Mouse (Mus musculus): ENCODE data around the gene Zfp677. TPM values are rescaled to one million over a fixed set of nuclear protein-coding genes. Genes with fewer than 3 reads are reported as not detected.
"Not testable (repeated sequence)": the region's sequence is repeated elsewhere in the genome, so short reads cannot be mapped to it uniquely, and the experiment has no call there.

Gene Zfp677
- polyA plus RNA-seq (2015; fragmentation: Nextera tagmentation; extraction: Ambion mirVana): 0.68 and 1.1 TPM in 2 replicates

DNA sequence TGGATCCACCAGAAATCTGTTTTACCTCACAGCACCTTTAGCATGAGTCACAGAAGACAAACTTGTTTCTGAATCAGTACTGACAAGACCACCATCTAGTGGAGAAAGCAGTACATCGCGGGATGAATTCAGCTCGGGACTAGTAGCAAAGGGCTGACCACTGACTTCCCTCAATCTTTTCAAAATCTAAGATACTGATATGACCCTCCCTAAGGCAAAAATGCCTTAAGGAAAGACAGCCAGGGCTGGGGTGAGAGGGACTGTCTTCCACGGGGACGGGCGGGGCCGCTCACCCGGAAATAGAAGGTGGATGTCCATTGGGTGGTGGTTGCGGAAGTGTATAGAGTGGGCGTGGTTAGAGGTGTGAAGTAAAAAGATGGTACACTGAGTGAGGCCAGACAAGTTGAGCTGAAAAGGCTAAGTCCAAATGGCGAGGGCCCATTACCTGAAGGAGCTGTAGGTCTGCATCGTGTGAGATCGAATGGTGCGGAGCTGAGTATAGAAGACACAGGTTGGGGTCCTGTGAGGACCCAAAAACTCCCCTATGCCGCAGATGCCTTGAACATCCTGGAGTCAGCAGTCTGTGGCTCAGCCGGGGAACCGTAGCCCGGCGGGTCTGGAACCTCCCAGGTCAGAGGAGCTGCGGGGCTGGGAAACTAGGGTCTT lies at the start of gene Zfp677:
Zfp677 (plus strand) TSS at position 358 of the 666 bp plus-strand sequence.
- Histone ChIP-seq H3K4me3 (replicated peaks) (peak within 1 kb of the TSS; percentile 59), H3K4me2 (peak within 1 kb of the TSS; percentile 83), H3K36me3 (no peaks in the 10 kb centered on the region), H3K9me3 (replicated peaks) (no peaks in the 10 kb centered on the region), H3K4me1 (replicated peaks) (peaks cover 11% of the 10 kb centered on the region), H3K27ac (peak within 1 kb of the TSS; percentile 23; the same call in 1 of the 2 replicates), H3K9ac (peak within 1 kb of the TSS; percentile 54), H3K27me3 (no peaks in the 10 kb centered on the region)
- DNase-seq: peak; percentile 60
- ATAC-seq (ENCODE audit: low read depth): peak; percentile 100
- 5% methylated on average over 20 of the region's 20 CpGs for WGBS (ENCODE audit: insufficient replicate concordance)

DNA sequence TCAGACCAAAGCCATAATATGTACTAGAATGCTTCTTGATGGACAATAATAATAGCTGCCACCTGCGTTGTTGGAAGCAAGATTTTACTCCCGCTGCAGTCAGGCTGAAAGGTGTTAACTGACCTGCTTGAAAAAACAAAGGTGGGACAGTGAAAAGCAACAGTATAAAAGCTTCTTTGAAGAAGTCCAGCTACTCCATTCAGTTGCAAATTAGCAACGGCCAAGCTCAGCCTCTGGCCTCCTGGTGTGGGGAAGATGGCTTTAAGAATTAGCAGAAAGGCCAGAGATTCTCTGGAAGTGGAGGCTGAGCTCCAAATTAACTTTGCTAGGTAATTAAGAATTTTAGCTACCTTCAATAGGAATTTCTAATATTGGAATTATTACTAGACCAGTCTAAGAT lies 15.5 kb upstream of the Zfp677 start:
- H3K9me3 ChIP-seq (replicated peaks); DNase-seq; H3K4me3 ChIP-seq (replicated peaks); H3K27me3 ChIP-seq; H3K36me3 ChIP-seq; H3K4me1 ChIP-seq (replicated peaks); H3K4me2 ChIP-seq; H3K9ac ChIP-seq; ATAC-seq (ENCODE audit: low read depth); H3K27ac ChIP-seq: not testable (repeated sequence)
- WGBS (ENCODE audit: insufficient replicate concordance): 41% methylated on average over 3 of the region's 3 CpGs

DNA sequence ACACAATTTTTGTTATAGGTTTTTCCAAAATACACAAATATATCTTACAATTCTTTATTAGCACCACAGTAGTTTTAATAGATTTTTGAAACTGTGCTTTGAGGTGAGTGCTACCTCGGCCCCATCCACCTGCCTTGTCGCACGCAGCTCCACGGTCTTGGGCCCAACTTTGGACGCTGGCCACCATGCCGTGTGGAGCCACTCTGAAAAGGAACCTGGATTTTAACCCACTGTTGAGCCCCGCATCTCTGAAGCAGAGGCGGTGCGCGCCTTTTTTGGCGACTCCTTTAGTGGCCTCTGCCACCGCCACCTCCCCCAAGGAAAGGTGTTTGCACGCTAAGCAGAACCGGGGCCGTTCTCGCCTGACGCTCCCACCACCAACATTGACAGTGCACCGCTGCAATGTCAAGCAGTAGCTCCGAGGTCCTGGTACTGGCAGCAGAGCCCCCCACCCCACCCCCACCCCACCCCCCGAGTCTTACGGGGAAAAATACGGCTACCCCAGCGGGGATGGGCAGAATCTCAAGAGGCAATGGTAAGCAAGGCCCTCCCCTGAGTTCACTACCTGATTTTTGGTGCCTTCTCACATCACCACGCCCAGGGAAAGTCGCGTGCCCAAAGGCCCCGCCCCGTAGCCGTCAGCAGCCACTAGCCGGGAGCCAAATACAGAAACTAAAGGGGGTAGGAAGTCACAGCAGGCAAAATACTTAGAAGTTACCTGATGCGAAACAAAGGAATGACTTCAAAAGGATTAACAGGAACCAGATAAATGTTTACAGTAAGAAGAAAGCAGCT lies 13.4 kb upstream of the Zfp677 start:
- ATAC-seq (ENCODE audit: low read depth) (peak; percentile 75; the same call in 1 of the 2 replicates), DNase-seq (peak; percentile 49)
- peak overlapping the region; percentile 41 for H3K4me3 ChIP-seq (replicated peaks)
- H3K4me1 ChIP-seq (replicated peaks): peaks cover 6% of the 10 kb centered on the region
- no peaks in the 10 kb centered on the region for H3K36me3 ChIP-seq
- no peak overlapping the region for H3K27ac ChIP-seq
- 11% methylated on average over 31 of the region's 31 CpGs for WGBS (ENCODE audit: insufficient replicate concordance)
- no peaks in the 10 kb centered on the region for H3K9me3 ChIP-seq (replicated peaks)
- H3K27me3 ChIP-seq: no peaks in the 10 kb centered on the region
- no peak overlapping the region for H3K9ac ChIP-seq
- H3K4me2 ChIP-seq: peak overlapping the region; percentile 64

DNA sequence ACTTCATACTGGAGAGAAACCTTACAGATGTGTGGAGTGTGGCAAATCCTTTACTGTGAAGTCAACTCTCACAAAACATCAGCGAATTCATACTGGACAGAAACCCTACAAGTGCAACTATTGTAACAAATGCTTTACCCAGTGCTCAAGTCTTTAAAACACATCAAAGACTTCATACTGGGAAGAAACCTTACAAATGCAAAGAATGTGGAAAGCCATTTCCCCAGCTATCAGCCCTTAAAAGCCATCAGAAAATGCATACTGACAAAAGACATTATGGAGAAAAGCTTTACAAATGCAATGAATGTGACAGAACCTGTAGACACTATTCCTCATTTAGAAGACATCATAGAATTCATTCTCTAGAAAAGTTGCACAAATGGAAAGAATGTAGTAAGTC lies 8.2 kb upstream of the Zfp677 start:
- Histone ChIP-seq H3K9ac (no peak overlapping the region), H3K4me3 (replicated peaks) (no peak overlapping the region), H3K27ac (no peak overlapping the region), H3K4me1 (replicated peaks) (peaks cover 1% of the 10 kb centered on the region; the same call in 1 of the 2 replicates), H3K4me2 (no peak overlapping the region), H3K36me3 (no peaks in the 10 kb centered on the region), H3K27me3 (no peaks in the 10 kb centered on the region), H3K9me3 (replicated peaks) (no peaks in the 10 kb centered on the region)
- WGBS (ENCODE audit: insufficient replicate concordance): 55% methylated on average over 1 of the region's 1 CpGs
- DNase-seq: no peak
- ATAC-seq (ENCODE audit: low read depth): no peak

DNA sequence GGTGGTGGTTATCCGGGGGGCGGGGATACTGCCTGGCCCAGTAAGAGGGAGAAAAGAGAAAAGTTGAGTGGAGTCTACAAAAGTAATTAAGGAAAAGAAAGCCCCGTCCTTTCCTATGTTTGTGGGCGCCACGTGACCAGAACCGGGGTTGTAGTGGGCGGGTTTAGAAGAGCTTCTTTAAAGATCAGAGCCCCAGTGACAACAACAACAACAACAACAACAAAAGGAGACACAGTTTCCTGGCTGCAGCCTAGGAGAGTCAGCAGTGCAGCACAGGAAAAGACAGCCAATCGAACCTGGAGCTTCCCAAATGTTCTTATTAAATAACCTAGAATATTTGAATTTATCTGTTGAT lies 486 bp downstream of the Zfp677 start:
- peak overlapping the region; percentile 83 for H3K4me2 ChIP-seq
- peak overlapping the region; percentile 59 for H3K4me3 ChIP-seq (replicated peaks)
- 7% methylated on average over 8 of the region's 8 CpGs for WGBS (ENCODE audit: insufficient replicate concordance)
- no peaks in the 10 kb centered on the region for H3K9me3 ChIP-seq (replicated peaks)
- H3K4me1 ChIP-seq (replicated peaks): peaks cover 11% of the 10 kb centered on the region
- ATAC-seq (ENCODE audit: low read depth): peak; percentile 51
- peak overlapping the region; percentile 54 for H3K9ac ChIP-seq
- DNase-seq: no peak
- no peaks in the 10 kb centered on the region for H3K27me3 ChIP-seq
- H3K27ac ChIP-seq: peak overlapping the region; percentile 23; the same call in 1 of the 2 replicates
- no peaks in the 10 kb centered on the region for H3K36me3 ChIP-seq

DNA sequence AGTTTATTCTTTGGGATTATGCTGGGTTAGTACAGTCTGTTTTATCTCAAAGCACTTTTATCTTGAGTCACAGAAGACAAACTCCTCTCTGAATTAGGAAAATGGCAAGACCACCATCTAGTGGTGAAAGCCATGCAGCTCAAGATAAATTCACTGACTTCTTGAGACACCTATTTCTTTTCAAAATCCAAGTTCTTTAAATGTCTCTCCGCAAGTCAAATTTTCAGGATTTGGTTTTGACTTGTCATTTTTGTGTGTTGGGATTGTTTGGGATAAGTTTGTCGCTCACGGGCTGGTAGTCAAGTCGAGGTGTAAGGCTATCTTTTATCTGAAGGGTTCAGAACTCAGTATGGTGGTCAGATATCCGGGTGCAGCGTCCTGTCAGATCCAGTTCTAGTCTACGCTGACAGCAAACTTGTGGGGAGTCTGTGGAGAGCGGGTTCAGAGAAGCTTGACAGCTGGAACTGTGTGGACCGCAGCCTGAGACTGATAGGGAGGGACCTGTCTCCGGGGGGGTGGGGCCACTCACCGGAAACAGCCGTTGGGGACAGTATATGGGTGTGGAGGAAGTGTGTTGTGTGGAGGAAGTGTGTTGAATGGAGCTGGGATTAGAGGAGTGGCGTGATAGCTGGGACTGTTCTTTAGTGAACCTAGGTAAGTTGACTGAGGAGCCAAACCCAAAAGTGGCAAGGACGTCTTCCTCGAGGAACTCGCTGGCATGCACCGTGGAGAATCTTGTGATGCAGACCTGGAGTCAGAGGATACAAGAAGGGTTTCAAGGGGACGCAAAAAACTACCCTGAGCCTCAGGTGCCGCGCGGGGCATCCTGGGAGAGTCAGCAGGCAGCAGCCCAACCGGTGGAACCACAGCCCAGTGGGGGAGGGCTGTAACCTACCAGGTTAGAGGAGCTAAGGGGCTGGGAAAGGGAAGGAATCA lies 39.4 kb downstream of the Zfp677 start, which contains the start of gene Zfp54:
Zfp54 (plus strand) TSS at position 564 of the 936 bp plus-strand sequence.
- ATAC-seq (ENCODE audit: low read depth) (peak; percentile 100), DNase-seq (peak; percentile 66)
- H3K4me3 ChIP-seq (replicated peaks): peak within 1 kb of the TSS; percentile 58
- no peaks in the 10 kb centered on the region for H3K27me3 ChIP-seq
- peak within 1 kb of the TSS; percentile 77 for H3K4me2 ChIP-seq
- H3K36me3 ChIP-seq: no peaks in the 10 kb centered on the region
- no peaks in the 10 kb centered on the region for H3K9me3 ChIP-seq (replicated peaks)
- peak within 1 kb of the TSS; percentile 58 for H3K9ac ChIP-seq
- peaks cover 18% of the 10 kb centered on the region for H3K4me1 ChIP-seq (replicated peaks)
- 0% methylated on average over 22 of the region's 22 CpGs for WGBS (ENCODE audit: insufficient replicate concordance)
- H3K27ac ChIP-seq: peak within 1 kb of the TSS; percentile 86

DNA sequence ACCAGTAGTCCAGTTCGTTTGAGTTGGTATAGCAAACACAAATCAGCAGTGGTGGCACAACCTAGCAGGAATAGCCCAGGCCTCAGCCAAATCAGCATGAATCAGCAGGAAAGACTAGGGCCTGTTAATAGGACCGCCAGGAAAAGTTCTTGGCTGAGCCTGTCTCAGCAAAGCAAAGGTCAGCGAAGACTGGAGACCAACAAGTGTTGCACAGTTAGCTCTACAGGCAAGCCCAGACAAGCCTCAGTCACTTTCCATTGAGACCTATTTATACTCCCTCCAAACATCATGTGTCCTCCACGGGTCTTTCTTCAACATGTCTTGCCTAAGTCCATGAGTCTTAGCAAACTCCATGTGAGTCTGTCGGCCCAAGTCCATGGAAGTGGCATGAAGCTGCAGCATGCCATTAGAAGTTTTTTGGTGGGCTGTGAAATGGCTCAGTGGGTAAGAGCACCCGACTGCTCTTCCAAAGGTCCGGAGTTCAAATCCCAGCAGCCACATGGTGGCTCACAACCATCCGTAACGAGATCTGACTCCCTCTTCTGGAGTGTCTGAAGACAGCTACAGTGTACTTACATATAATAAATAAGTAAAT lies 55.4 kb downstream of the Zfp677 start:
- not testable (repeated sequence) for H3K4me2 ChIP-seq; ATAC-seq (ENCODE audit: low read depth); H3K27me3 ChIP-seq; DNase-seq; H3K9ac ChIP-seq; H3K4me1 ChIP-seq (replicated peaks); H3K36me3 ChIP-seq; H3K27ac ChIP-seq; H3K9me3 ChIP-seq (replicated peaks); H3K4me3 ChIP-seq (replicated peaks)
- 65% methylated on average over 9 of the region's 9 CpGs for WGBS (ENCODE audit: insufficient replicate concordance)

Other genes with a start within 250 kb of the Zfp677 start
- not detected in 2 replicates for gene Vmn1r234, start 157.7 kb upstream of the Zfp677 start, polyA plus RNA-seq (2015; fragmentation: Nextera tagmentation; extraction: Ambion mirVana)
- not detected in 2 replicates for gene Vmn1r235, start 127.3 kb upstream of the Zfp677 start, polyA plus RNA-seq (2015; fragmentation: Nextera tagmentation; extraction: Ambion mirVana)
- not detected in 2 replicates for gene Vmn1r236, start 100.8 kb upstream of the Zfp677 start, polyA plus RNA-seq (2015; fragmentation: Nextera tagmentation; extraction: Ambion mirVana)
- not detected in 2 replicates for gene Vmn1r237, start 71.9 kb upstream of the Zfp677 start, polyA plus RNA-seq (2015; fragmentation: Nextera tagmentation; extraction: Ambion mirVana)
- 2.1 and 2.6 TPM in 2 replicates for gene Zfp54, start 39.5 kb downstream of the Zfp677 start, polyA plus RNA-seq (2015; fragmentation: Nextera tagmentation; extraction: Ambion mirVana)
- gene Zfp51, start 66.6 kb downstream of the Zfp677 start, polyA plus RNA-seq (2015; fragmentation: Nextera tagmentation; extraction: Ambion mirVana): 6.5 and 7.8 TPM in 2 replicates
- 3.2 and 5.2 TPM in 2 replicates for gene Zfp53, start 105.2 kb downstream of the Zfp677 start, polyA plus RNA-seq (2015; fragmentation: Nextera tagmentation; extraction: Ambion mirVana)
- 0.92 and 1.5 TPM in 2 replicates for gene Zfp52, start 151.8 kb downstream of the Zfp677 start, polyA plus RNA-seq (2015; fragmentation: Nextera tagmentation; extraction: Ambion mirVana)
- gene Zfp948, start 183.3 kb downstream of the Zfp677 start, polyA plus RNA-seq (2015; fragmentation: Nextera tagmentation; extraction: Ambion mirVana): 5.8 and 7.1 TPM in 2 replicates